Mouse (Mus musculus): ENCODE measurements around the gene Ilkap. TPM values are rescaled to one million over a fixed set of nuclear protein-coding genes. Genes with fewer than 3 reads are reported as not detected.

Ilkap gene
- total and polyA plus RNA-seq, 3 experiments = 131 to 145 TPM; not detected in 1

GRCm38 (mm10) chr1:91369408-91369807, 29.2 kb downstream of the Ilkap start:
- no peaks in the 10 kb centered on the region for H3K27me3 ChIP-seq (ENCODE audit: control insufficient read depth in 1 of 2, insufficient read depth in 2 of 2, low read length in 2 of 2)
- no peak for DNase-seq (ENCODE audit: low read depth, low spot score)
- TF ChIP-seq KAT2A (conservative IDR thresholded peaks at IDR 0.05; ENCODE audit: low read depth, low read length) = no peak
- TF ChIP-seq ELF1 (IDR thresholded peaks at IDR 0.05; ENCODE audit: low read depth, low read length) = no peak
- TF ChIP-seq CTCF (IDR thresholded peaks at IDR 0.05 in 2 of 3, conservative IDR thresholded peaks at IDR 0.05 in 1 of 3; ENCODE audit: control insufficient read depth in 1 of 3, insufficient read depth in 1 of 3, low read depth in 2 of 3, low read length in 3 of 3, poor library complexity in 1 of 3, severe bottlenecking in 1 of 3) = no peak
- no peak for TF ChIP-seq POLR2AphosphoS5 (IDR thresholded peaks at IDR 0.05; ENCODE audit: borderline replicate concordance, low read depth, low read length)
- no peak for TF ChIP-seq CHD2 (IDR thresholded peaks at IDR 0.05; ENCODE audit: low read length)
- TF ChIP-seq MAX (IDR thresholded peaks at IDR 0.05; ENCODE audit: low read length) = no peak
- TF ChIP-seq POLR2A (IDR thresholded peaks at IDR 0.05; ENCODE audit: control insufficient read depth in 1 of 2, insufficient read depth in 1 of 2, low read depth in 1 of 2, low read length in 2 of 2, poor library complexity in 1 of 2) = no peak
- TF ChIP-seq SMC3 (IDR thresholded peaks at IDR 0.05; ENCODE audit: low read depth, low read length) = no peak
- no peak for TF ChIP-seq TAL1 (IDR thresholded peaks at IDR 0.05; ENCODE audit: low read length)
- no peak for TF ChIP-seq USF1 (IDR thresholded peaks at IDR 0.05; ENCODE audit: low read depth, low read length)
- TF ChIP-seq POLR2AphosphoS2 (IDR thresholded peaks at IDR 0.05; ENCODE audit: low read length) = no peak
- no peak for TF ChIP-seq ZC3H11A (IDR thresholded peaks at IDR 0.05; ENCODE audit: low read depth, low read length)
- TF ChIP-seq RCOR1 (IDR thresholded peaks at IDR 0.05; ENCODE audit: low read depth, low read length) = no peak
- TF ChIP-seq MYB (IDR thresholded peaks at IDR 0.05; ENCODE audit: low read depth, low read length) = no peak
- TF ChIP-seq MYC (IDR thresholded peaks at IDR 0.05; ENCODE audit: low read depth, low read length) = no peak
- TF ChIP-seq MXI1 (IDR thresholded peaks at IDR 0.05; ENCODE audit: low read depth, low read length) = no peak
- TF ChIP-seq JUND (IDR thresholded peaks at IDR 0.05; ENCODE audit: low read depth, low read length) = no peak
- TF ChIP-seq E2F4 (IDR thresholded peaks at IDR 0.05; ENCODE audit: borderline replicate concordance, low read depth, low read length) = no peak
- TF ChIP-seq TCF12 (IDR thresholded peaks at IDR 0.05; ENCODE audit: low read depth, low read length) = no peak
- TF ChIP-seq MAZ (IDR thresholded peaks at IDR 0.05; ENCODE audit: low read depth, low read length) = no peak
- H3K79me2 ChIP-seq (ENCODE audit: control insufficient read depth, insufficient read depth, low read length, poor library complexity) = peaks cover 4% of the 10 kb centered on the region
- no peaks in the 10 kb centered on the region for H3K9me3 ChIP-seq (replicated peaks; ENCODE audit: insufficient read depth, low read length)
- H3K9ac ChIP-seq (ENCODE audit: control insufficient read depth, low read depth, low read length, poor library complexity, severe bottlenecking) = no peak overlapping the region
- no peak overlapping the region for H3K27ac ChIP-seq (ENCODE audit: control insufficient read depth, low read depth, low read length)
- H3K36me3 ChIP-seq (ENCODE audit: control insufficient read depth in 1 of 2, insufficient read depth in 2 of 2, low read length in 2 of 2) = peaks cover 0 to 6% of the 10 kb centered on the region in 2 experiments; a peak in 1 of 4 replicates
- no peak overlapping the region for H3K4me3 ChIP-seq (ENCODE audit: control insufficient read depth in 1 of 2, insufficient read depth in 1 of 2, low read depth in 2 of 2, low read length in 2 of 2)
- peaks cover 0 to 13% of the 10 kb centered on the region in 2 experiments; a peak in 2 of 4 replicates for H3K4me1 ChIP-seq (ENCODE audit: control insufficient read depth in 1 of 2, insufficient read depth in 2 of 2, low read length in 2 of 2)

- H3K36me3 ChIP-seq (ENCODE audit: control insufficient read depth in 1 of 2, insufficient read depth in 2 of 2, low read length in 2 of 2) = 0 out of 4 replicates have a peak, but pooled peaks cover 0 to 2% of the 10 kb centered on the region in 2 experiments
- TF ChIP-seq JUND (IDR thresholded peaks at IDR 0.05; ENCODE audit: low read depth, low read length) (no peak), MAX (IDR thresholded peaks at IDR 0.05; ENCODE audit: low read length) (no peak), NELFE (IDR thresholded peaks at IDR 0.05; ENCODE audit: low read depth, low read length) (no peak), GABPA (IDR thresholded peaks at IDR 0.05; ENCODE audit: low read depth, low read length) (no peak), EP300 (IDR thresholded peaks at IDR 0.05; ENCODE audit: low read depth in 1 of 2, low read length in 2 of 2) (no peak), USF2 (IDR thresholded peaks at IDR 0.05; ENCODE audit: borderline replicate concordance in 1 of 2, insufficient read depth in 1 of 2, low read depth in 1 of 2, low read length in 2 of 2) (no peak), UBTF (IDR thresholded peaks at IDR 0.05; ENCODE audit: borderline replicate concordance, insufficient read depth, low read depth, low read length) (no peak), SMC3 (IDR thresholded peaks at IDR 0.05; ENCODE audit: low read depth, low read length) (no peak), NRF1 (IDR thresholded peaks at IDR 0.05; ENCODE audit: insufficient read depth, low read depth, low read length, poor library complexity, severe bottlenecking) (no peak), CHD2 (IDR thresholded peaks at IDR 0.05; ENCODE audit: low read length) (no peak), ZMIZ1 (IDR thresholded peaks at IDR 0.05; ENCODE audit: low read depth, low read length) (no peak)
- peaks cover 0 to 8% of the 10 kb centered on the region in 2 experiments; a peak in 2 of 4 replicates for H3K4me1 ChIP-seq (ENCODE audit: control insufficient read depth in 1 of 2, insufficient read depth in 2 of 2, low read length in 2 of 2)
- no peaks in the 10 kb centered on the region for H3K27me3 ChIP-seq (ENCODE audit: control insufficient read depth in 1 of 2, insufficient read depth in 2 of 2, low read length in 2 of 2)
- DNase-seq (ENCODE audit: low read depth, low spot score) = no peak
- no peak overlapping the region for H3K27ac ChIP-seq (ENCODE audit: control insufficient read depth, low read depth, low read length)
- H3K9ac ChIP-seq (ENCODE audit: control insufficient read depth, low read depth, low read length, poor library complexity, severe bottlenecking) = no peak overlapping the region
- peak overlapping the region in 1 of 2 experiments; percentile 70; a peak in 1 of 4 replicates for H3K4me3 ChIP-seq (ENCODE audit: control insufficient read depth in 1 of 2, insufficient read depth in 1 of 2, low read depth in 2 of 2, low read length in 2 of 2)
- H3K79me2 ChIP-seq (ENCODE audit: control insufficient read depth, insufficient read depth, low read length, poor library complexity) = peaks cover 4% of the 10 kb centered on the region
- no peaks in the 10 kb centered on the region for H3K9me3 ChIP-seq (replicated peaks; ENCODE audit: insufficient read depth, low read length)
Measured at GRCm38 (mm10) chr1:91367295-91367694, 31.3 kb downstream of the Ilkap start.
